Mouse (Mus musculus) liver, embryonic 14.5 days (tissue): ENCODE results near the gene Rmi2.

Experiments
- CTCF ChIP-seq: IDR thresholded peaks from 2 replicates; pipeline ENCODE4 v1.5.1; 2016; ENCODE audit warnings: antibody characterized with exemption, low read depth, control low read depth
- EP300 ChIP-seq: IDR thresholded peaks from 2 replicates; pipeline ENCODE4 v1.6.1; 2016; ENCODE audit warnings: antibody characterized with exemption, low read depth

DNA sequence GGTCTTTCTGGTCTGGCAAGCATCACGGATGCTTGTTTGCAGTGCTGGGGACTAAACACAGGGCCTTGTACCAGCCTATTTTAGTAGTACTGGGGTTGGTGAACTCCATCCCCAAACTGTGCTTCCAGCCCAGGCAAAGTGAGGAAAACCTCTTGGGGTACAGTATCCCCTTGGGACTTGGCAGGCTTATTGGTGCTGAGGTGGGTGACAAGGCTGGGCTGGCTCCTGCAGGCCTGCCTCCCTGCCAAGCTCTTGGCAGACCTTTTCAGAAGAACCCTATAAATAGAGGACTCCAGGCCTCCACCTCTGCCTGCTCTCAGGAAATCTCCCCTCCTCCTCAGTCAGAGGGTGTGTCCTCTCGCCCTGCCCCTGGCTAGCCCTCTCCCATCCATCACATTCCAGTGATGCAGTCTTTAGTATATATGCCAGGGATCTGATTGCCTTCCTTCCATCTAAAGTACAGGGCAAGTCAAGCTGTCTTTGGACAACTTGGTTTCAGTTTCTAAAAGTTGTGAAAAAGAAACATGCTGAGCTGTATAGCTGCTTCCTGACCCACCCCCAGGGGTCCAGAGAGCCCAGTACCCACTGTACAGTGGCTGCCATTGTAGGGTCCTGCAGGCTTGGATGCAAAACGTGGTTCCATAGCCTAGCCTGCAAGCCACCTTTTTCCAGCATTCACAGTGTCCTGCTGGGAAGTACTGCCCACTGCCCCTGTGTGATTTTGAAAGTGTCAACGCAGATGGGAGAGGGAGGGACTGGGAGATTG is 47.9 kb upstream of the Rmi2 start:
- TF ChIP-seq CTCF = no peak
- TF ChIP-seq EP300 = no peak
